Mouse (Mus musculus) midbrain, embryonic 15.5 days (tissue): ENCODE results near the gene Kcnk16. TPM values are rescaled to one million over a fixed set of nuclear protein-coding genes. Genes with fewer than 3 reads are reported as not detected.

Experiments
- ATAC-seq: fragments of 200-750 bp; cut with Nextera tagmentation; replicated peaks from 2 replicates; pipeline ENCODE4 v1.8.0; 2017; ENCODE audit warnings: moderate TSS enrichment
- H3K27ac ChIP-seq: fragments of 300-500 bp; sonication (generic); 2 replicates; pipeline ENCODE4 v1.5.1; 2015; ENCODE audit warnings: mild to moderate bottlenecking, inconsistent platforms
- H3K27me3 ChIP-seq: fragments of 300-500 bp; sonication (generic); replicated peaks from 2 replicates; pipeline ENCODE4 v1.6.1; 2015; ENCODE audit warnings: inconsistent platforms
- H3K36me3 ChIP-seq: fragments of 300-500 bp; sonication (generic); replicated peaks from 2 replicates; pipeline ENCODE4 v1.6.1; 2015; ENCODE audit warnings: inconsistent platforms
- H3K4me1 ChIP-seq: fragments of 300-500 bp; sonication (generic); 2 replicates; pipeline ENCODE4 v1.6.1; 2015; ENCODE audit warnings: inconsistent platforms
- H3K4me2 ChIP-seq: fragments of 300-500 bp; sonication (generic); 2 replicates; pipeline ENCODE4 v1.6.1; 2015; ENCODE audit warnings: inconsistent platforms, mild to moderate bottlenecking, moderate library complexity
- H3K4me3 ChIP-seq: fragments of 300-500 bp; sonication (generic); 2 replicates; pipeline ENCODE4 v1.5.1; 2015; ENCODE audit warnings: mild to moderate bottlenecking, inconsistent platforms
- H3K9ac ChIP-seq: fragments of 300-500 bp; sonication (generic); 2 replicates; pipeline ENCODE4 v1.6.1; 2015; ENCODE audit warnings: mild to moderate bottlenecking, inconsistent platforms
- H3K9me3 ChIP-seq: fragments of 300-500 bp; sonication (generic); 2 replicates; pipeline ENCODE4 v1.6.1; 2016; ENCODE audit warnings: inconsistent platforms
- WGBS: fragments of 180-500 bp; shearing (Covaris S2); methylation state at CpG from one replicate; pipeline ENCODE4 v1.1.7; 2015; ENCODE audit warnings: mixed read lengths; 5-methylcytosine and 5-hydroxymethylcytosine counted together
- polyA plus RNA-seq: library from polyadenylated mRNA; unstranded; fragments of >200 nt; fragmentation: Nextera tagmentation; extraction: Ambion mirVana; gene quantifications from 2 replicates; pipeline ENCODE4 v1.2.1, GENCODE M21; 2015

Gene Kcnk16
- polyA plus RNA-seq, 1 experiment from 2014 or later, result not detected

- Histone ChIP-seq H3K4me2 (no peak overlapping the region), H3K4me3 (no peak overlapping the region), H3K36me3 (no peaks in the 10 kb centered on the region), H3K9ac (no peak overlapping the region), H3K9me3 (no peaks in the 10 kb centered on the region), H3K27ac (no peak overlapping the region), H3K4me1 (peaks cover 28% of the 10 kb centered on the region), H3K27me3 (no peaks in the 10 kb centered on the region)
- ATAC-seq, result no peak
- 50% methylated on average over 2 of the region's 2 CpGs for WGBS
Measured at GRCm38 (mm10) chr14:20226982-20227381, 42.0 kb downstream of the Kcnk16 start.

- H3K9ac ChIP-seq, result no peak overlapping the region
- no peak overlapping the region for H3K4me3 ChIP-seq
- H3K4me2 ChIP-seq, result no peak overlapping the region
- H3K9me3 ChIP-seq, result no peaks in the 10 kb centered on the region
- no peaks in the 10 kb centered on the region for H3K36me3 ChIP-seq
- H3K4me1 ChIP-seq, result peaks cover 28% of the 10 kb centered on the region
- ATAC-seq, result no peak; the same call in 1 of the 2 replicates
- H3K27ac ChIP-seq, result no peak overlapping the region
- H3K27me3 ChIP-seq, result no peaks in the 10 kb centered on the region
- WGBS, result 42% methylated on average over 6 of the region's 7 CpGs
Measured at GRCm38 (mm10) chr14:20226488-20226887, 42.5 kb downstream of the Kcnk16 start.

GRCm38 (mm10) chr14:20225525-20225924, 43.5 kb downstream of the Kcnk16 start:
- peaks cover 28% of the 10 kb centered on the region for H3K4me1 ChIP-seq
- 19% methylated on average over 4 of the region's 4 CpGs for WGBS
- no peak overlapping the region for H3K4me2 ChIP-seq
- no peak overlapping the region; the same call in 1 of the 2 replicates for H3K27ac ChIP-seq
- H3K27me3 ChIP-seq, result no peaks in the 10 kb centered on the region
- H3K4me3 ChIP-seq, result no peak overlapping the region
- H3K9me3 ChIP-seq, result no peaks in the 10 kb centered on the region
- no peaks in the 10 kb centered on the region for H3K36me3 ChIP-seq
- ATAC-seq, result peak; percentile 65
- H3K9ac ChIP-seq, result no peak overlapping the region

- no peak overlapping the region for H3K27ac ChIP-seq
- no peak overlapping the region for H3K4me3 ChIP-seq
- H3K9ac ChIP-seq, result no peak overlapping the region
- no peaks in the 10 kb centered on the region for H3K27me3 ChIP-seq
- H3K4me2 ChIP-seq, result no peak overlapping the region
- H3K4me1 ChIP-seq, result peaks cover 28% of the 10 kb centered on the region
- ATAC-seq, result peak; percentile 51
- 46% methylated on average over 10 of the region's 10 CpGs for WGBS
- H3K36me3 ChIP-seq, result no peaks in the 10 kb centered on the region
- no peaks in the 10 kb centered on the region for H3K9me3 ChIP-seq
Measured at GRCm38 (mm10) chr14:20224576-20225218, 44.3 kb downstream of the Kcnk16 start.

- WGBS, result 21% methylated on average over 4 of the region's 4 CpGs
- Histone ChIP-seq H3K27me3 (no peaks in the 10 kb centered on the region), H3K4me1 (peaks cover 28% of the 10 kb centered on the region), H3K9ac (no peak overlapping the region), H3K27ac (no peak overlapping the region), H3K36me3 (no peaks in the 10 kb centered on the region), H3K4me2 (no peak overlapping the region), H3K9me3 (no peaks in the 10 kb centered on the region), H3K4me3 (no peak overlapping the region)
- ATAC-seq, result 0 out of 2 replicates have a peak, but pooled peaks have one; percentile 9
Measured at GRCm38 (mm10) chr14:20224163-20224562, 44.8 kb downstream of the Kcnk16 start.

GRCm38 (mm10) chr14:20223253-20223652, 45.7 kb downstream of the Kcnk16 start:
- H3K9ac ChIP-seq, result no peak overlapping the region
- H3K36me3 ChIP-seq, result no peaks in the 10 kb centered on the region
- peaks cover 28% of the 10 kb centered on the region for H3K4me1 ChIP-seq
- H3K4me2 ChIP-seq, result no peak overlapping the region
- H3K27ac ChIP-seq, result no peak overlapping the region
- H3K27me3 ChIP-seq, result no peaks in the 10 kb centered on the region
- 92% methylated on average over 5 of the region's 5 CpGs for WGBS
- no peaks in the 10 kb centered on the region for H3K9me3 ChIP-seq
- no peak for ATAC-seq
- H3K4me3 ChIP-seq, result no peak overlapping the region

- no peak overlapping the region for H3K4me3 ChIP-seq
- H3K9me3 ChIP-seq, result no peaks in the 10 kb centered on the region
- no peaks in the 10 kb centered on the region for H3K36me3 ChIP-seq
- ATAC-seq, result no peak
- peaks cover 21% of the 10 kb centered on the region for H3K4me1 ChIP-seq
- no peaks in the 10 kb centered on the region for H3K27me3 ChIP-seq
- 19% methylated on average over 7 of the region's 7 CpGs for WGBS
- no peak overlapping the region for H3K9ac ChIP-seq
- no peak overlapping the region for H3K27ac ChIP-seq
- H3K4me2 ChIP-seq, result no peak overlapping the region
Measured at GRCm38 (mm10) chr14:20221083-20221482, 47.9 kb downstream of the Kcnk16 start.

GRCm38 (mm10) chr14:20219849-20220248, 49.1 kb downstream of the Kcnk16 start:
- 88% methylated on average over 1 of the region's 1 CpGs for WGBS
- Histone ChIP-seq H3K36me3 (no peaks in the 10 kb centered on the region), H3K4me3 (no peak overlapping the region), H3K27me3 (no peaks in the 10 kb centered on the region), H3K9ac (no peak overlapping the region), H3K4me1 (peaks cover 9% of the 10 kb centered on the region), H3K9me3 (no peaks in the 10 kb centered on the region), H3K27ac (no peak overlapping the region), H3K4me2 (no peak overlapping the region)
- no peak for ATAC-seq

GRCm38 (mm10) chr14:20217299-20217864, 51.6 kb downstream of the Kcnk16 start:
- H3K4me1 ChIP-seq, result no peaks in the 10 kb centered on the region
- 27% methylated on average over 3 of the region's 3 CpGs for WGBS
- ATAC-seq, result no peak

GRCm38 (mm10) chr14:20216561-20217298, 52.3 kb downstream of the Kcnk16 start:
- no peak overlapping the region for H3K9ac ChIP-seq
- WGBS, result 77% methylated on average over 7 of the region's 7 CpGs
- no peaks in the 10 kb centered on the region for H3K36me3 ChIP-seq
- no peak overlapping the region for H3K4me2 ChIP-seq
- H3K27me3 ChIP-seq, result no peaks in the 10 kb centered on the region
- H3K9me3 ChIP-seq, result no peaks in the 10 kb centered on the region
- ATAC-seq, result no peak
- H3K27ac ChIP-seq, result no peak overlapping the region
- no peaks in the 10 kb centered on the region for H3K4me1 ChIP-seq
- H3K4me3 ChIP-seq, result no peak overlapping the region

More at GRCm38 (mm10) chr14:20217299-20217864, 51.6 kb downstream of the Kcnk16 start:
- H3K9me3 ChIP-seq, result no peaks in the 10 kb centered on the region
- H3K4me3 ChIP-seq, result no peak overlapping the region
- H3K9ac ChIP-seq, result no peak overlapping the region
- no peaks in the 10 kb centered on the region for H3K27me3 ChIP-seq
- no peak overlapping the region for H3K4me2 ChIP-seq
- H3K36me3 ChIP-seq, result no peaks in the 10 kb centered on the region
- H3K27ac ChIP-seq, result no peak overlapping the region

- H3K36me3 ChIP-seq, result no peaks in the 10 kb centered on the region
- no peaks in the 10 kb centered on the region for H3K9me3 ChIP-seq
- no peak overlapping the region for H3K4me2 ChIP-seq
- WGBS, result 70% methylated on average over 5 of the region's 5 CpGs
- no peak overlapping the region for H3K4me3 ChIP-seq
- H3K27me3 ChIP-seq, result no peaks in the 10 kb centered on the region
- H3K4me1 ChIP-seq, result no peaks in the 10 kb centered on the region
- no peak overlapping the region for H3K27ac ChIP-seq
- no peak overlapping the region for H3K9ac ChIP-seq
- ATAC-seq, result no peak
Measured at GRCm38 (mm10) chr14:20215826-20216225, 53.2 kb downstream of the Kcnk16 start.

GRCm38 (mm10) chr14:20214125-20214524, 54.9 kb downstream of the Kcnk16 start:
- 93% methylated on average over 7 of the region's 7 CpGs for WGBS
- no peak overlapping the region for H3K4me3 ChIP-seq
- no peak overlapping the region for H3K27ac ChIP-seq
- H3K4me1 ChIP-seq, result no peaks in the 10 kb centered on the region
- H3K27me3 ChIP-seq, result no peaks in the 10 kb centered on the region
- H3K9me3 ChIP-seq, result no peaks in the 10 kb centered on the region
- ATAC-seq, result no peak
- no peak overlapping the region for H3K9ac ChIP-seq
- H3K4me2 ChIP-seq, result no peak overlapping the region
- no peaks in the 10 kb centered on the region for H3K36me3 ChIP-seq
